Mouse (Mus musculus): ENCODE results near the gene Amn. TPM values are rescaled to one million over a fixed set of nuclear protein-coding genes. Genes with fewer than 3 reads are reported as not detected.

Amn gene
- polyA plus RNA-seq, 1 experiment from 2014 or later: 1.4 TPM

- no peak overlapping the region for H3K9ac ChIP-seq (ENCODE audit: low read length)
- H3K4me3 ChIP-seq (ENCODE audit: control insufficient read depth in 1 of 2, insufficient read depth in 1 of 2, low read depth in 1 of 2, low read length in 2 of 2): no peak overlapping the region
- ATAC-seq (ENCODE audit: insufficient number of reproducible peaks, insufficient read depth, low FRiP score, low read depth): no peak
- no peaks in the 10 kb centered on the region for H3K27me3 ChIP-seq (ENCODE audit: control insufficient read depth, insufficient read depth, low read length)
- no peak overlapping the region for H3K27ac ChIP-seq (replicated peaks in 1 of 2; ENCODE audit: control insufficient read depth in 1 of 2, insufficient read depth in 1 of 2, low read depth in 2 of 2, low read length in 2 of 2)
- 89% methylated on average over 6 of the region's 6 CpGs for WGBS
- H3K4me2 ChIP-seq (ENCODE audit: low read length): no peak overlapping the region
- no peaks in the 10 kb centered on the region for H3K4me1 ChIP-seq (ENCODE audit: control insufficient read depth in 2 of 2, insufficient read depth in 2 of 2, low read length in 2 of 2)
- H3K36me3 ChIP-seq (ENCODE audit: control insufficient read depth, insufficient read depth, low read length): peaks cover 52% of the 10 kb centered on the region
- no peaks in the 10 kb centered on the region for H3K9me3 ChIP-seq (ENCODE audit: control insufficient read depth, low read length)
These were observed 25.8 kb upstream of the Amn start for GRCm38 (mm10) chr12:111245070-111245469.

- no peak overlapping the region for H3K27ac ChIP-seq (replicated peaks in 1 of 2; ENCODE audit: control insufficient read depth in 1 of 2, insufficient read depth in 1 of 2, low read depth in 2 of 2, low read length in 2 of 2)
- H3K9me3 ChIP-seq (ENCODE audit: control insufficient read depth, low read length): no peaks in the 10 kb centered on the region
- 80% methylated on average over 9 of the region's 9 CpGs for WGBS
- no peak overlapping the region for H3K4me2 ChIP-seq (ENCODE audit: low read length)
- no peak overlapping the region for H3K4me3 ChIP-seq (ENCODE audit: control insufficient read depth in 1 of 2, insufficient read depth in 1 of 2, low read depth in 1 of 2, low read length in 2 of 2)
- ATAC-seq (ENCODE audit: insufficient number of reproducible peaks, insufficient read depth, low FRiP score, low read depth): no peak
- H3K4me1 ChIP-seq (ENCODE audit: control insufficient read depth in 2 of 2, insufficient read depth in 2 of 2, low read length in 2 of 2): no peaks in the 10 kb centered on the region
- H3K27me3 ChIP-seq (ENCODE audit: control insufficient read depth, insufficient read depth, low read length): no peaks in the 10 kb centered on the region
- no peak overlapping the region for H3K9ac ChIP-seq (ENCODE audit: low read length)
- H3K36me3 ChIP-seq (ENCODE audit: control insufficient read depth, insufficient read depth, low read length): peaks cover 61% of the 10 kb centered on the region
These were observed 24.0 kb upstream of the Amn start for GRCm38 (mm10) chr12:111246808-111247464.

- ATAC-seq (ENCODE audit: insufficient number of reproducible peaks, insufficient read depth, low FRiP score, low read depth): no peak
- Histone ChIP-seq H3K27ac (replicated peaks in 1 of 2; ENCODE audit: control insufficient read depth in 1 of 2, insufficient read depth in 1 of 2, low read depth in 2 of 2, low read length in 2 of 2) (no peak overlapping the region), H3K36me3 (ENCODE audit: control insufficient read depth, insufficient read depth, low read length) (peaks cover 48% of the 10 kb centered on the region), H3K4me3 (ENCODE audit: control insufficient read depth in 1 of 2, insufficient read depth in 1 of 2, low read depth in 1 of 2, low read length in 2 of 2) (no peak overlapping the region), H3K9ac (ENCODE audit: low read length) (no peak overlapping the region), H3K4me1 (ENCODE audit: control insufficient read depth in 2 of 2, insufficient read depth in 2 of 2, low read length in 2 of 2) (no peaks in the 10 kb centered on the region), H3K27me3 (ENCODE audit: control insufficient read depth, insufficient read depth, low read length) (no peaks in the 10 kb centered on the region), H3K4me2 (ENCODE audit: low read length) (no peak overlapping the region), H3K9me3 (ENCODE audit: control insufficient read depth, low read length) (no peaks in the 10 kb centered on the region)
- WGBS: 54% methylated on average over 3 of the region's 3 CpGs
These were observed 21.8 kb upstream of the Amn start for GRCm38 (mm10) chr12:111249095-111249494.

- Histone ChIP-seq H3K27ac (replicated peaks in 1 of 2; ENCODE audit: control insufficient read depth in 1 of 2, insufficient read depth in 1 of 2, low read depth in 2 of 2, low read length in 2 of 2) (no peak overlapping the region), H3K4me1 (ENCODE audit: control insufficient read depth in 2 of 2, insufficient read depth in 2 of 2, low read length in 2 of 2) (no peaks in the 10 kb centered on the region), H3K9ac (ENCODE audit: low read length) (no peak overlapping the region), H3K4me2 (ENCODE audit: low read length) (no peak overlapping the region), H3K9me3 (ENCODE audit: control insufficient read depth, low read length) (no peaks in the 10 kb centered on the region), H3K27me3 (ENCODE audit: control insufficient read depth, insufficient read depth, low read length) (no peaks in the 10 kb centered on the region), H3K36me3 (ENCODE audit: control insufficient read depth, insufficient read depth, low read length) (peaks cover 42% of the 10 kb centered on the region), H3K4me3 (ENCODE audit: control insufficient read depth in 1 of 2, insufficient read depth in 1 of 2, low read depth in 1 of 2, low read length in 2 of 2) (no peak overlapping the region)
- ATAC-seq (ENCODE audit: insufficient number of reproducible peaks, insufficient read depth, low FRiP score, low read depth): no peak
- WGBS: 87% methylated on average over 8 of the region's 8 CpGs
These were observed 20.8 kb upstream of the Amn start for GRCm38 (mm10) chr12:111250116-111250515.

- H3K27ac ChIP-seq (replicated peaks in 1 of 2; ENCODE audit: control insufficient read depth in 1 of 2, insufficient read depth in 1 of 2, low read depth in 2 of 2, low read length in 2 of 2): no peak overlapping the region
These were observed 19.7 kb upstream of the Amn start for GRCm38 (mm10) chr12:111251227-111251626.

GRCm38 (mm10) chr12:111263650-111264049 is 7.2 kb upstream of the Amn start:
- ATAC-seq (ENCODE audit: insufficient number of reproducible peaks, insufficient read depth, low FRiP score, low read depth): no peak
- peaks cover 36% of the 10 kb centered on the region for H3K36me3 ChIP-seq (ENCODE audit: control insufficient read depth, insufficient read depth, low read length)
- no peak overlapping the region for H3K4me3 ChIP-seq (ENCODE audit: control insufficient read depth in 1 of 2, insufficient read depth in 1 of 2, low read depth in 1 of 2, low read length in 2 of 2)
- no peaks in the 10 kb centered on the region for H3K27me3 ChIP-seq (ENCODE audit: control insufficient read depth, insufficient read depth, low read length)
- no peak overlapping the region for H3K9ac ChIP-seq (ENCODE audit: low read length)
- H3K4me2 ChIP-seq (ENCODE audit: low read length): no peak overlapping the region
- no peaks in the 10 kb centered on the region for H3K4me1 ChIP-seq (ENCODE audit: control insufficient read depth in 2 of 2, insufficient read depth in 2 of 2, low read length in 2 of 2)
- no peaks in the 10 kb centered on the region for H3K9me3 ChIP-seq (ENCODE audit: control insufficient read depth, low read length)
- 88% methylated on average over 16 of the region's 16 CpGs for WGBS
- H3K27ac ChIP-seq (replicated peaks in 1 of 2; ENCODE audit: control insufficient read depth in 1 of 2, insufficient read depth in 1 of 2, low read depth in 2 of 2, low read length in 2 of 2): no peak overlapping the region

More at GRCm38 (mm10) chr12:111251227-111251626, 19.7 kb upstream of the Amn start:
- no peak overlapping the region for H3K4me2 ChIP-seq (ENCODE audit: low read length)
- no peak overlapping the region for H3K9ac ChIP-seq (ENCODE audit: low read length)
- WGBS: 61% methylated on average over 9 of the region's 9 CpGs
- no peak overlapping the region for H3K4me3 ChIP-seq (ENCODE audit: control insufficient read depth in 1 of 2, insufficient read depth in 1 of 2, low read depth in 1 of 2, low read length in 2 of 2)
- H3K9me3 ChIP-seq (ENCODE audit: control insufficient read depth, low read length): no peaks in the 10 kb centered on the region
- ATAC-seq (ENCODE audit: insufficient number of reproducible peaks, insufficient read depth, low FRiP score, low read depth): no peak
- H3K27me3 ChIP-seq (ENCODE audit: control insufficient read depth, insufficient read depth, low read length): no peaks in the 10 kb centered on the region
- H3K4me1 ChIP-seq (ENCODE audit: control insufficient read depth in 2 of 2, insufficient read depth in 2 of 2, low read length in 2 of 2): no peaks in the 10 kb centered on the region
- peaks cover 41% of the 10 kb centered on the region for H3K36me3 ChIP-seq (ENCODE audit: control insufficient read depth, insufficient read depth, low read length)

GRCm38 (mm10) chr12:111265212-111265611 is 5.7 kb upstream of the Amn start:
- H3K4me3 ChIP-seq (ENCODE audit: control insufficient read depth in 1 of 2, insufficient read depth in 1 of 2, low read depth in 1 of 2, low read length in 2 of 2): no peak overlapping the region
- no peaks in the 10 kb centered on the region; a peak in 1 of 4 replicates for H3K4me1 ChIP-seq (ENCODE audit: control insufficient read depth in 2 of 2, insufficient read depth in 2 of 2, low read length in 2 of 2)
- H3K27ac ChIP-seq (replicated peaks in 1 of 2; ENCODE audit: control insufficient read depth in 1 of 2, insufficient read depth in 1 of 2, low read depth in 2 of 2, low read length in 2 of 2): no peak overlapping the region
- H3K9me3 ChIP-seq (ENCODE audit: control insufficient read depth, low read length): no peaks in the 10 kb centered on the region
- no peak overlapping the region for H3K9ac ChIP-seq (ENCODE audit: low read length)
- H3K27me3 ChIP-seq (ENCODE audit: control insufficient read depth, insufficient read depth, low read length): peaks cover 9% of the 10 kb centered on the region
- H3K4me2 ChIP-seq (ENCODE audit: low read length): no peak overlapping the region
- 75% methylated on average over 5 of the region's 5 CpGs for WGBS
- no peak for ATAC-seq (ENCODE audit: insufficient number of reproducible peaks, insufficient read depth, low FRiP score, low read depth)
- H3K36me3 ChIP-seq (ENCODE audit: control insufficient read depth, insufficient read depth, low read length): peaks cover 30% of the 10 kb centered on the region

- peaks cover 17% of the 10 kb centered on the region for H3K36me3 ChIP-seq (ENCODE audit: control insufficient read depth, insufficient read depth, low read length)
- H3K4me2 ChIP-seq (ENCODE audit: low read length): no peak overlapping the region
- no peaks in the 10 kb centered on the region for H3K9me3 ChIP-seq (ENCODE audit: control insufficient read depth, low read length)
- H3K4me1 ChIP-seq (ENCODE audit: control insufficient read depth in 2 of 2, insufficient read depth in 2 of 2, low read length in 2 of 2): no peaks in the 10 kb centered on the region; a peak in 1 of 4 replicates
- H3K4me3 ChIP-seq (ENCODE audit: control insufficient read depth in 1 of 2, insufficient read depth in 1 of 2, low read depth in 1 of 2, low read length in 2 of 2): no peak overlapping the region
- H3K27ac ChIP-seq (replicated peaks in 1 of 2; ENCODE audit: control insufficient read depth in 1 of 2, insufficient read depth in 1 of 2, low read depth in 2 of 2, low read length in 2 of 2): no peak overlapping the region
- no peak for ATAC-seq (ENCODE audit: insufficient number of reproducible peaks, insufficient read depth, low FRiP score, low read depth)
- WGBS: 85% methylated on average over 12 of the region's 12 CpGs
- H3K27me3 ChIP-seq (ENCODE audit: control insufficient read depth, insufficient read depth, low read length): peaks cover 23% of the 10 kb centered on the region
- H3K9ac ChIP-seq (ENCODE audit: low read length): no peak overlapping the region
These were observed 4.3 kb upstream of the Amn start for GRCm38 (mm10) chr12:111266592-111266991.
